Mouse (Mus musculus) urinary bladder, postnatal 36 days (tissue): ENCODE results near the gene St6galnac6.

Source experiments
- DNase-seq, 2 experiments: peaks; one replicate each; pipeline ENCODE4 v3.0.0; 2022; ENCODE audit warnings: low spot score in 2 of 2, mixed read lengths in 1 of 2

St6galnac6 gene

GRCm38 (mm10) chr2:32617109-32617508 is 17.6 kb downstream of the St6galnac6 start:
- no peak for DNase-seq

GRCm38 (mm10) chr2:32617601-32618000 is 18.1 kb downstream of the St6galnac6 start:
- no peak for DNase-seq

- no peak for DNase-seq
Measured at GRCm38 (mm10) chr2:32618051-32618450, 18.5 kb downstream of the St6galnac6 start.

GRCm38 (mm10) chr2:32620682-32621516 is 21.4 kb downstream of the St6galnac6 start:
- peak in 1 of 2 experiments; percentile 43 for DNase-seq

- DNase-seq = no peak
Measured at GRCm38 (mm10) chr2:32621517-32621859, 22.0 kb downstream of the St6galnac6 start, which contains the start of gene Ak1. Gene Ak1 (plus strand): TSS chr2:32621758.

GRCm38 (mm10) chr2:32624111-32624748 is 24.7 kb downstream of the St6galnac6 start:
- DNase-seq = no peak

GRCm38 (mm10) chr2:32625212-32625872 is 25.8 kb downstream of the St6galnac6 start:
- peak; percentile 42 to 67 for DNase-seq

- peak in 1 of 2 experiments; percentile 51 for DNase-seq
Measured at GRCm38 (mm10) chr2:32625873-32626694, 26.6 kb downstream of the St6galnac6 start.

GRCm38 (mm10) chr2:32627266-32628043 is 27.9 kb downstream of the St6galnac6 start:
- no peak for DNase-seq

- peak in 1 of 2 experiments; percentile 31 for DNase-seq
Measured at GRCm38 (mm10) chr2:32628044-32628550, 28.6 kb downstream of the St6galnac6 start.

- DNase-seq = peak; percentile 65 to 79
Measured at GRCm38 (mm10) chr2:32628729-32629128, 29.2 kb downstream of the St6galnac6 start.

GRCm38 (mm10) chr2:32629276-32629976 is 29.9 kb downstream of the St6galnac6 start:
- peak; percentile 73 to 77 for DNase-seq

GRCm38 (mm10) chr2:32630036-32630435 is 30.5 kb downstream of the St6galnac6 start:
- no peak for DNase-seq

GRCm38 (mm10) chr2:32631046-32631445 is 31.5 kb downstream of the St6galnac6 start:
- DNase-seq = no peak

- DNase-seq = peak in 1 of 2 experiments; percentile 80
Measured at GRCm38 (mm10) chr2:32631737-32632394, 32.4 kb downstream of the St6galnac6 start.

- DNase-seq = no peak
Measured at GRCm38 (mm10) chr2:32633660-32634059, 34.2 kb downstream of the St6galnac6 start.

GRCm38 (mm10) chr2:32634277-32635105 is 35.0 kb downstream of the St6galnac6 start:
- DNase-seq = no peak

- DNase-seq = no peak
Measured at GRCm38 (mm10) chr2:32636617-32637016, 37.1 kb downstream of the St6galnac6 start.
